Mouse (Mus musculus): Measurements from ENCODE around the gene Fam186b.

The Fam186b gene

DNA sequence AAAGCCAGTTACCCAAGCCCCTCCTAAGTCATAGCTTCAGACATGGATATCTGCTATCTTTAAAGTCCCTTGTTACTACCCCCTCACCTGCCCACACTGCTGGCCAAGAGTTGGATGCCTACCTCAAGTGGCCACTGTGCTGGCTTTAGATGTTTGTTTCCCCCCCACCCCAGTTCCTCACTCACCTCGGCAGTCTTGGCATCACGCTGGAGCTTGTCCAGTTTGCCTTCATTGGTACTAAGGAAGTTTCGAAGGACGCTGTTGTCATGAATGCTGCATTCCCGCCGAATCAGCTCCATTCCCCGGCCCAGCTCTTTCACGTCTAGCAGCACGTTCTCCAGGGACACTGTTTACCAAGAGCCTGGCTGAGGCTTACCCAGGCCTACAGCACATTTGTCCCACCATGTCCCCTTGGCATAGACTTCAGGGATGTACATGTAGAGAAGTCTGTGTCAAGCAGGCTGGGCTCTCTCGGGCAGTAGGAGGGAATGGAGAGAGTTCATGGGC is 24.5 kb upstream of the Fam186b start:
- no peak for DNase-seq (ENCODE audit: low spot score)

DNA sequence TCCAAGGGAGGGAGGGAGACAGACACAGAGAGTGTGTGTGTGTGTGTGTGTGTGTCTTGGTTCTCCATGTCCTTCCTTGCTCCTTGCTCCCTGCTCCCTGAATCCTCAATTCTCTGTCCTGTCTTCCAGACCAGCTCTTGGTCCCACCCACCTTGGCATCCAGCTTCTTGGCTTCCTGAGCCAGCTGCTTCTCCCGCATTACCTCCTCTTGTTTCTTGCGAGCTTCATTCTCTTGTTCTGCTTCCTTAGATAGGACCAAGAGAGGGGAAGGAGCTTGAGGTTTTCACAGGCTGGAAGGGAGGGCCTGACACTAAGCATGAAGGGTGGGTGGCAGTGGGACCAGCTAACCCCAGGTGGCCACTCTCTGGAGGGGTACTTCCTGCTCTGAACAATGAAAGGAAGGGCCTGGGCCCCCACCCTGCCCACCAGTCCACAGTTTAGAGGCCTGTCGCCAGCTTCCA is 23.8 kb upstream of the Fam186b start:
- DNase-seq (ENCODE audit: low spot score), result no peak

DNA sequence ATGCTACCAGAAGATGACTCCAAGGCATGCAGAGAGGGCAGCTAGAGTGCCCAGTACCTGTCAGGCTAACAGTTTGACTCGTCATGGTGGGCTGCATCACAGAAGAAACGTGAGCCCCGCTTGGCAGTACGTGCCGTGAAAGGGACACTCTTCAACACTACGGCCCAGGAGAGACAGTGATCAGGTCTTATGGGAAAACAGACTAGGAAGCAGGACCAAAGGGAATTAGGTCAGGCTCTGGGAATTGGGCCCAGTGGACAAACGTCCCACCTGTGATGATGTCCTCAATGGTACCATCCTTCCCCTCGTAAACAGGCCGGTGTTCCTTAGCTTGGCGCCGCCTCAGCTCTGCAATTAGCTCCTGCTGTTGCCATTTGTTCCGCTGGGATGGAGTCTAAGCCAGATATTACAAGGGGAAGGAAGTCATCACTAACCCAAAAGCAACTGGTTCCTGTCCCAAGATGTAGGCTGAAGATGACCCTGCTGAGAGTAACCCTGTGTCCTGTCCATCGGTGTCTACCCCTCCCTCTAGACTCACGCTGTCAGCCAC is 23.2 kb upstream of the Fam186b start:
- no peak for DNase-seq (ENCODE audit: low spot score)

GRCm38 (mm10) chr15:99318071-99318470 is 22.4 kb upstream of the Fam186b start:
- no peak for DNase-seq (ENCODE audit: low spot score)

GRCm38 (mm10) chr15:99317267-99317651 is 21.6 kb upstream of the Fam186b start:
- no peak for DNase-seq (ENCODE audit: low spot score)

DNA sequence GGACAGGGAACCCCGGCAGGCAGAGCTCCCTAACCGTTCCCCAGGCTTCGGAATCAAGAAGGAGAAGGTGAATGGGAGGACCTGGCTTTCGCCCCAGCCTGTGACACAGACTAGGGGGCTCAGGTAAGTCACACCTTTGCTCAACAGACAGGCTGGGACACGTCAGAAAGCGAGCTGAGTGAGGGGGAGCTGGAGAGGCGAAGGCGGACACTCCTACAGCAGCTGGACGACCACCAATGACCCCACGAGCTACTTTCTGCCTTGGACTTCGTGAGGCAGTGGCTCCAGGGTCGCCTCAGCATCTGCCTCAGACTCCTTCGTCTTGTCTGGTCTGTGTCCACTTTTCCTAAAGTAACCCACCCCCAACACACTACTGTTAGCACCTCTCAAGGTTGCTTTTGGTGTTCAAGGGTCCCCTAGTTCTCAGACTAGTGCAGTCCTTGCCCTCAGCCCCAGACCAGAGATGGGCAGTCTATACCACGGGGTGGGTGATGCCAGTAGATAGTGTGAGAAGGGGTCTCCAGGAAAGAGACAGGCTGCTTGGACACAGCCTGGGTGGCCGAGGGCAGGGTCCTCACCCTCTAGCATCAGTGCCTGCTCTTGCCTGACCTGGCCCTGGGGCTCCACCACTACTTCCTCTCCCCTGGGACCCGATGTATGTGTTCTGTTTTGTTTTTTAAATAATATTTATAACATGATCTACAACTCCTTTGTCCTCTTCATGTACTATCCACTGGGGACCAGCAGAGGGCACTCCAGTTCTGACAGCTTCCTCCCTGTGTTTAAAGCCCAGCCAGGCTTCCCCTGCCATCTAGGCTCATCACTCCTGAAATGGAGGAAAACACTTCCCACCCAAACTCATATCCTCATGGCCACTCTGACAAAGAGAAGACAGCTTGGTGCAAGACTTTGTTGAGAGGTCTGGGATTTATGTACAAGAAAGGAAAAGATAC is 20.9 kb upstream of the Fam186b start:
- DNase-seq (ENCODE audit: low spot score), result peak; percentile 88

DNA sequence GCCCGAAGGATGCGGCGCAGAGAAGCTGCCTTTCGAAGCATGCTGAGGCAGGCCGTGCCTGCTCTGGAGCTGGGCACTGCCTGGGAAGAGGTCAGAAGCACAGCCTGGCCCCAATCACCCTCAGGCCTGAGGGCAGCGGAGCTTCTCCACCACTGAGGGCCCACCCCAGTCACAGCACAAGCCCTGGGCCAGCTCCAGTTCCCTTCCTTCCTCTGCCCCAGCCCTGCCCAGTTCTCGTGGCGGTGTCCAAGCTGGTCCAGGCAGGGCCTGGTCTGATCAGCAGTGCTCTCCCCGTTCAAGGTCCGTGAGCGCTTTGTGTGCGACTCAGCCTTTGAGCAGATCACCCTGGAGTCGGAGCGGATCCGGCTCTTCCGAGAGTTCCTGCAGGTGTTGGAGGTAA is 19.2 kb upstream of the Fam186b start:
- no peak for DNase-seq (ENCODE audit: low spot score)

DNA sequence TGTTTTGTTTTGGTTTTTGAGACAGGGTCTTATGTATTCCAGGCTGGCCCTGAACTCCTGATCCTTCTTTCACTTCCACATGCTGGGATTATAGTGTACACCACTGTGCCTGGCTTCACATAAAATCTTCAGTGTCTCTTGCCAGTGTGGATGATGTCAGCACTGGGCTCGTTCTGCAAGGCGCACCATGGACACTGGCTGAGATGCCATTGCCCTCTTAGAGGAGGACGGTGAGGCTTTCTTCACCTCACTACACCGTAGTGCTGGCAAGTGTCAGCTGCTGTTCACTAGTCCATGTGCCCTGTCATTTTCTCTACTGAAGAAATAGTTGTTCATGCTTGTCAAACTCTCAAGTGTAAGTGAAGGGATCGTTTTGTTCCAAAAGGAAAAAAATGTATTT is 14.9 kb upstream of the Fam186b start:
- DNase-seq (ENCODE audit: low spot score), result no peak

- DNase-seq (ENCODE audit: low spot score), result no peak
Observed at GRCm38 (mm10) chr15:99309549-99309948, 13.9 kb upstream of the Fam186b start.

DNA sequence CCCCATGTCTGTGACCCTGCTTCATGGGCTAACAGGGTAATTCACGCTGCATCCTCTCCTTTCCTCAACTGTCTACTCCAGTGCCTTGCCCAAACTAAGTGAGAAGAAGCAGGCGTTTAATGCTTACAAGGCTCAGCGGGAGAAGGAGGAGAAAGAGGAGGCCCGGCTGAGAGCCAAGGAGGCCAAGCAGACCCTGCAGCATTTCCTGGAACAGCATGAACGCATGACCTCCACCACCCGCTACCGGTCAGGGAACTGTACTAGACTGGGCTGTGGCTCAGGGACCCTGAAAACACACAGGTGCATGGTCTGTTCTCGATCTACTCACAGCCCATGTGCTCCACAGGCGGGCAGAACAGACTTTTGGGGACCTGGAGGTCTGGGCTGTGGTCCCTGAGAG is 11.8 kb upstream of the Fam186b start:
- DNase-seq (ENCODE audit: low spot score), result no peak

DNA sequence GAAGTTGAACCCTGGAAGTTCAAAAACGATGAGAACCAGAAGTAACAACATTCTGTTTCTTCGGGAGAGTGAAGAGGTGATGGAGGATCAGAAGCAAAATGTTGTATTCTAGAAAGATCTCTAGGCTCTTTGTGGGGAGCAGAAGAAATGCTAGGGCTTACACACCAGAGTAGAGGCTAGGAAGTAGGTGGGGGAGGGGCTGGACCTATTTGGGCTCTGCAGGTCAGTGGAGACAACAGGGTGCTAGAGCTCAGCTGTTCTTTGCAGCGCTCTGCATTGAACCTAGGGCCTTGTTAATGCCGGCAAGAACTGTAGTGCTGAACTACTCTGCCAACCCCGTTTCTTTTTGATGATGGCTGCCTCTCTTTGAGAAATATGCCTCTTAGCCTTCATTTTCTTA is 525 bp upstream of the Fam186b start:
- DNase-seq (ENCODE audit: low spot score), result no peak

DNA sequence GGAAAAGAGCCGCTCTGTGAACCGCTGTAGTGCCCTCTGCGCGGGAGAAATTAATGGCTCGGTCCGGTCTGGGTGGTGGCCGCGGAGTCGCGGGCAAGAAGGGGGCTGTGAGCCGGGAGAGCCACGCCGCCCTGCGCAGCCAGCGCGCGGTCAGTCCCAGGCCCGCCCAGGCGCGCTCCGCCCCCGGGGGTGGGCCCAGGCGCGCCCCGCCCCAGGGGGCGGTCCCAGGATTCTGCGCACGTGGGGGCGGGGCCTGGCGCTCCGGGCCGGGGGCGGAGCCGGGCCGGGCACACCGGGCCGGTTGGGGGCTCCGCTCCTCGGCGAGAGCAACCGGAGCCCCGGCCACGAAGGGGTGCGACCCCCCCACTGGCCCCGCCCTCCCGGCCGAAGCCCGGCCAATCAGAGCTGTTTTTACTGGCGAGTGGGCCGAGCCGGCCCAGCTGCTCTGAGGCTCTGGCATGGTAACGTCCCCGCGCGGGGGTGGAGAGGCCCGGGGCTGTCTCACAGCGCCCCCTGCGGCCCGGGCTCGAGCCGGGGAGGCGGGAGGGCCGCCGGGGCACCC is 794 bp downstream of the Fam186b start, which contains the start of gene Prpf40b:
Gene Prpf40b, plus strand, starts transcription at position 275 of the 562 bp plus-strand sequence.
- peak; percentile 89 for DNase-seq (ENCODE audit: low spot score)

DNA sequence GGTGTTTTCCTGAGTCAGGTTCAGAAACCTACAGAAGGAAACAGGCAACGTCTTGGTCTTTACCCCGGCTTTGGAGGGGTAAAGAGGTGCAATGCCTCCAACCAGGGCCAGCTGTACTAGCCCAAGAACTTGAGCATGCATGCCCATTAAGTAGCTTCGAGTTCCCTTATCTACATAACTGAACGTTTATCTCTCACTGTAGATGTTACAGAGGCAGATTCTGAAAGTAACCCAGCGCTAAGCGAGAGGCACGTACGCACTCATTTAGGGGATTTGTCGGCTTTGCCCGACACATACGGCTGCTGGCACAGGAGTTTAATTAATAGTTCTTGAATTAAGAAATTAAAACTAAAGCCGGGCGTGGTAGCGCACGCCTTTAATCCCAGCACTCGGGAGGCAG is 1.4 kb downstream of the Fam186b start:
- no peak for DNase-seq (ENCODE audit: low spot score)

- no peak for DNase-seq (ENCODE audit: low spot score)
Observed at GRCm38 (mm10) chr15:99290586-99290985, 5.1 kb downstream of the Fam186b start.

DNA sequence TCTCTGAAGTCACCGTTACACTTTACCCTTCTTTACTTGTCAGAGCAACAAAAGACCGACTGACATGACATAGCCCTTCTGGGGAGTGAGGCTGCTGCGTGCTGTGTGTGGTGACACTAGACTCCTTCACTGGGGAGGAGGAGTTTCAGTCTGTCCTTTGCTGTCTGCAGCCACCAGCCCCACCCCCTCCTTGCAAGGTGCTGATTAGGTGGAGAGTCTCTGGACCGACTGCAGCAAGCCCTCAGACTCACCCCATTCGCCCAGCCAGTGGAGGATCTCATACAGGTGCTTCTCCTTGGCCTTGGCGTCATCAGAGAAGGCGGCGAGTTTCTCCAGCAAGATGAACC is 10.5 kb downstream of the Fam186b start:
- DNase-seq (ENCODE audit: low spot score), result no peak

GRCm38 (mm10) chr15:99284527-99285188 is 11.0 kb downstream of the Fam186b start:
- peak; percentile 21 for DNase-seq (ENCODE audit: low spot score)

- DNase-seq (ENCODE audit: low spot score), result no peak
Observed at GRCm38 (mm10) chr15:99283456-99283855, 12.2 kb downstream of the Fam186b start.

DNA sequence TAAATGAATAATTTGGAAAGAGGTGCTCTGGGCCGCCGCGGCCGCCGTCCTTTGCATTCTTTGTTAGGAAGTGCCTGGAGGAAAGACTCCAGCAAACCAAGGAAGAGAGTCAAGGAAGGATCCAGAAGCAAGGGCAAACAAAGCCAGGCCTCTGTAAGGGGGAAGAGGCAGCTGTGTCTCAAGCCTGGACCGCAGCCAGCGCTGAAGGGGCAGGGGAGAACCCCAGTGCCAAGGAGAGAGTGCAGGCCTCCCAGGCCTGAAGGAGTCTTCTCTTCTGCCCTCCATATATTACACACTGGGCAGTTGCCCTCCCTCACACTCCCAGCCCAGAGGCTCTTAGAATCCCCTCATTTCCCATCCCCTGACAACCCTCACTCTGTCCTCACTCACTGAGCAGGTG is 17.4 kb downstream of the Fam186b start:
- DNase-seq (ENCODE audit: low spot score), result no peak

- no peak for DNase-seq (ENCODE audit: low spot score)
Observed at GRCm38 (mm10) chr15:99276095-99276494, 19.6 kb downstream of the Fam186b start.

- peak; percentile 89 for DNase-seq (ENCODE audit: low spot score)
Observed at GRCm38 (mm10) chr15:99265679-99266078, 30.0 kb downstream of the Fam186b start.

DNA sequence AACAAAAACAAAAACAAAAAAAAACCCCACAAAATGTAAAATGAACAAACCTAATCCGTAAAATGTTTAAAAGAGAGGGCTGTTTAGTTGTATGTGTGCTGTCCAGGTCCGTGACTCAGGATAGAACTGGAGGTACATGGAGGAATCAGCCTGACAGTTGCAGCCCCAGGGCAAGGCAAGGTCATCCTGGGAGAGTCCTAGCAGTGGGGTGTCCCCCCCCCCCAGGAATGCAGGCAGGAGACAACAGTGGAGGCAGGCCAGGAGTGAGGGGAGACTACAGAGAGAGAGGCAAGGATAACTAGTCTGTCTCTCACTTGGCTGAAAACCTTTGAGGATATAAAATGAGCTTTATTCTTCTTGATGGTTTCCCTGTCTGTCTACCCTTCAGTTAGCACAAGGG is 31.3 kb downstream of the Fam186b start:
- DNase-seq (ENCODE audit: low spot score), result no peak

- DNase-seq (ENCODE audit: low spot score), result no peak
Observed at GRCm38 (mm10) chr15:99262702-99263101, 33.0 kb downstream of the Fam186b start.

Measured in adipocyte (in vitro differentiated cells).